Mouse (Mus musculus): Measurements from ENCODE around the gene Pik3cb.

Gene Pik3cb

GRCm38 (mm10) chr9:99001326-99001725 lies 139.1 kb downstream of the Pik3cb start:
- no peak for DNase-seq (ENCODE audit: extremely low read depth, low read depth)

DNA sequence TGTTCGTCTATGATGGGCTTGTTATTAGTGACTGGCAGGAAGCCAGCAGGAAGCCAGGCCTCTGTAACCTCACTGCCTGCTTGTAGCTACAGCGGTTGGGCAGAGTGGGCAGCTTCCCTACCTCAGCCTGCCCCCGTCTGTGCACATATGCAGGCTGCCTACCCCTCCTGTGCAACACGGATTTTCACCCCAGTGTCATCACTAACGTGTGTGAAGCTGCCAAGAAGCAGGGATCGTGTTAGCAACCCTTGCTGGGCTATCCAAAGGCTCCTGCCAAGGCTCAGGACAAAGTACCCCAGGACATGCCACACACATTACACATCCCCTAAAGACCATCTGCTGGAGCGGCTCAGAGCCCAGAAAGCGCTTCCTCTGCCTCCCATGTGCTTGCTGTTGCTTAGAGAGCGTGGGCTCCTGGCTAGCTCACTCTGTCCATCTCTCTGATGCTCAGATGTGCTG lies 140.5 kb downstream of the Pik3cb start:
- peak; percentile 50 for DNase-seq (ENCODE audit: extremely low read depth, low read depth)

- no peak for DNase-seq (ENCODE audit: extremely low read depth, low read depth)
Measured at GRCm38 (mm10) chr9:98994103-98994502, 146.3 kb downstream of the Pik3cb start.

DNA sequence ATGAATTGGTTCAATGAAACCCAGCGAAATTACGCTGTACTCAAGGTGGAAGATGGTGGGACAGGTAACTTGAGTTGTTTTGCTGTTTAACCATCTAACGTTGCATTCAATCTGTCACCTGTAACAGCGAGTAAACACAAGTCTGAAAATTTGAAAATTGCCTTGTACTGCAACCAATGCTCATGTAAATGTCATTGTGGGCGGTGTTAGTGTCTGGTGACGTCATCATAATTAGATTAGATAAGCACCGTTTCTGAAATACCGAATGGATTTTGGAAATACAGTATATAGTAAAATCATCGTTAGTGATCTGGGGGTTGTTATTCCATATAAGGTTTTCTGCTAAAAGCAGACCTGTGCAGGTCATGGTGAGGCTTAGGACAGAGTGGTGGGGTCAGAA lies 153.3 kb downstream of the Pik3cb start:
- peak; percentile 11 for DNase-seq (ENCODE audit: extremely low read depth, low read depth)
